Mouse (Mus musculus): ENCODE data around the gene Fasn. TPM values are rescaled to one million over a fixed set of nuclear protein-coding genes. Genes with fewer than 3 reads are reported as not detected.

Fasn gene
- polyA plus RNA-seq, 1 experiment, result 151 TPM

- Histone ChIP-seq H3K4me3 (ENCODE audit: extremely low read depth, insufficient read depth, insufficient read length) (no peak overlapping the region), H3K27me3 (ENCODE audit: control insufficient read depth, insufficient read depth, low read length) (no peaks in the 10 kb centered on the region), H3K27ac (ENCODE audit: insufficient read depth, low read length) (no peak overlapping the region), H3K4me1 (ENCODE audit: control insufficient read depth, insufficient read depth, insufficient read length) (peaks cover 7% of the 10 kb centered on the region; the same call in 1 of the 2 replicates), H3K36me3 (ENCODE audit: control insufficient read depth, insufficient read depth, low read length) (no peaks in the 10 kb centered on the region)
- no peak for DNase-seq (ENCODE audit: low read depth in 1 of 2, low spot score in 2 of 2)
- WGBS, result 96% methylated on average over 4 of the region's 4 CpGs
- TF ChIP-seq CTCF (IDR thresholded peaks at IDR 0.05; ENCODE audit: extremely low read depth, insufficient read depth, insufficient read length, insufficient replicate concordance), result no peak
- no peak for TF ChIP-seq POLR2A (IDR thresholded peaks at IDR 0.05; ENCODE audit: low read depth, low read length)
These were observed 28.8 kb upstream of the Fasn start for GRCm38 (mm10) chr11:120853158-120853557.

DNA sequence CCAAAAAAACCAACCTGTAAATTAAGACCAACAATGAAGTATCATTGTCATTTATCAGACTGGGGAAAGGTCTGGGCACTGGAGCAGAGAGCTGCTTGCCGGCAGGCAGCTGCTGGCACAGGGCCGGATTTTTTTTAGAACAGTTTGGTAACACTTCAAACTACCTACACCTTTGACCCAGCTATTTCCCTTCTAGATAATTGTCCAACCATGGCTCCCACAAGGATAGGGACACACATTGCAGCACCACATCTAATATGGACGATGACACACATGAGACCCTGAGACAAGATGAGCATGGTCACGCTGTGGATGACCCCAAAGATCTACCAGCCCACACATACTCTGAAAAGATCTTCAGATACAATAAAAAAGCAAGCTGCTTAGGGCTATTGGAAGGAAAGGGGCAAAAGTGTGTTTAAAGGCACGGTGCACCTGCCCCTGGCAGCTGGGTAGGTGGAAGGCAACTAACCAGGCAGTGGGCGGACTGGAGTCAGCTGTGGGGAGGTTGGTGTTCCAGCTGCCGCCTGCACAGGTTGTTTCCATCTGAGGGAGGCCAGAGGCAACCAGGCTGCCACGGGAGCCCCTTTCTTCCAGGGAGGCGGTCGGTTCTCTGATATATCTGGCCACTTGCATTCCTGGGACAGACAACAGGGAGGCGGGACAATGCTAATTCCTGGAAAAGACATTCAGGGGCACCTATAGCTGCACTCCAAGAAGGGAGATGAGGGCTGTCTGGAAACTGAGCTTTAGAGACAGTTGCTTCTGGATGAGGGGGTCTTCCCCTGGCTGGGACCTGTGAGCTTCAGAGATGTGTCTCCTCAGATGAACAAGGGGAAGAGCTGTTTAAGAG, 28.0 kb upstream of the Fasn start:
- H3K36me3 ChIP-seq (ENCODE audit: control insufficient read depth, insufficient read depth, low read length), result no peaks in the 10 kb centered on the region
- no peak for TF ChIP-seq CTCF (IDR thresholded peaks at IDR 0.05; ENCODE audit: extremely low read depth, insufficient read depth, insufficient read length, insufficient replicate concordance)
- TF ChIP-seq POLR2A (IDR thresholded peaks at IDR 0.05; ENCODE audit: low read depth, low read length), result no peak
- H3K27me3 ChIP-seq (ENCODE audit: control insufficient read depth, insufficient read depth, low read length), result no peaks in the 10 kb centered on the region
- H3K4me1 ChIP-seq (ENCODE audit: control insufficient read depth, insufficient read depth, insufficient read length), result peaks cover 7% of the 10 kb centered on the region; the same call in 1 of the 2 replicates
- peak overlapping the region; percentile 19; the same call in 1 of the 2 replicates for H3K27ac ChIP-seq (ENCODE audit: insufficient read depth, low read length)
- WGBS, result 78% methylated on average over 11 of the region's 11 CpGs
- no peak for DNase-seq (ENCODE audit: low read depth in 1 of 2, low spot score in 2 of 2)
- no peak overlapping the region for H3K4me3 ChIP-seq (ENCODE audit: extremely low read depth, insufficient read depth, insufficient read length)

DNA sequence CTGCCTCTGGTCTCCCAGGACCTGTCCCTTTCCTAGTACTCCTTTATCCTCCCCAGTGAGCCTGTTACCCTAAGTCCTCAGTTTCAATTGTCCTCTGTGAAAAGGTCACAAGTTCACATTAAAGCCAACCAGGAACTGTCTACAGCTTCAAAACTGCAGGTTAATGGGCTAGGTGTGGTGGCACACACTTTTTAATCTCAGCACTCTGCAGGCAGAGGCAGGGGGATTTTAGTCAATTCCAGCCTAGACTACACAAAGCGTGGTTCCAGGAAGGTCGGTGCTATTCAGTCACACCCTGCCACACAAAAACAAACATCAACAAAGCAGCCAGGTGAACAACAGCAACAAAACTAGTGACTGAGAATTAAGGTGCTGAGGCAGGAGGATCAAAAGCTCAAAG, 27.2 kb upstream of the Fasn start:
- WGBS, result 80% methylated on average over 2 of the region's 2 CpGs
- Histone ChIP-seq H3K27ac (ENCODE audit: insufficient read depth, low read length) (no peak overlapping the region), H3K36me3 (ENCODE audit: control insufficient read depth, insufficient read depth, low read length) (no peaks in the 10 kb centered on the region), H3K4me3 (ENCODE audit: extremely low read depth, insufficient read depth, insufficient read length) (no peak overlapping the region), H3K4me1 (ENCODE audit: control insufficient read depth, insufficient read depth, insufficient read length) (peaks cover 7% of the 10 kb centered on the region; the same call in 1 of the 2 replicates), H3K27me3 (ENCODE audit: control insufficient read depth, insufficient read depth, low read length) (no peaks in the 10 kb centered on the region)
- TF ChIP-seq CTCF (IDR thresholded peaks at IDR 0.05; ENCODE audit: extremely low read depth, insufficient read depth, insufficient read length, insufficient replicate concordance), result no peak
- TF ChIP-seq POLR2A (IDR thresholded peaks at IDR 0.05; ENCODE audit: low read depth, low read length), result no peak
- no peak for DNase-seq (ENCODE audit: low read depth in 1 of 2, low spot score in 2 of 2)

- H3K4me3 ChIP-seq (ENCODE audit: extremely low read depth, insufficient read depth, insufficient read length), result no peak overlapping the region
- H3K36me3 ChIP-seq (ENCODE audit: control insufficient read depth, insufficient read depth, low read length), result no peaks in the 10 kb centered on the region
- H3K27me3 ChIP-seq (ENCODE audit: control insufficient read depth, insufficient read depth, low read length), result no peaks in the 10 kb centered on the region
- no peak for TF ChIP-seq POLR2A (IDR thresholded peaks at IDR 0.05; ENCODE audit: low read depth, low read length)
- TF ChIP-seq CTCF (IDR thresholded peaks at IDR 0.05; ENCODE audit: extremely low read depth, insufficient read depth, insufficient read length, insufficient replicate concordance), result no peak
- H3K27ac ChIP-seq (ENCODE audit: insufficient read depth, low read length), result no peak overlapping the region; the same call in 1 of the 2 replicates
- WGBS, result 79% methylated on average over 1 of the region's 1 CpGs
- H3K4me1 ChIP-seq (ENCODE audit: control insufficient read depth, insufficient read depth, insufficient read length), result peaks cover 7% of the 10 kb centered on the region; the same call in 1 of the 2 replicates
- DNase-seq (ENCODE audit: low read depth in 1 of 2, low spot score in 2 of 2), result no peak
These were observed 26.8 kb upstream of the Fasn start for GRCm38 (mm10) chr11:120851132-120851531.

DNA sequence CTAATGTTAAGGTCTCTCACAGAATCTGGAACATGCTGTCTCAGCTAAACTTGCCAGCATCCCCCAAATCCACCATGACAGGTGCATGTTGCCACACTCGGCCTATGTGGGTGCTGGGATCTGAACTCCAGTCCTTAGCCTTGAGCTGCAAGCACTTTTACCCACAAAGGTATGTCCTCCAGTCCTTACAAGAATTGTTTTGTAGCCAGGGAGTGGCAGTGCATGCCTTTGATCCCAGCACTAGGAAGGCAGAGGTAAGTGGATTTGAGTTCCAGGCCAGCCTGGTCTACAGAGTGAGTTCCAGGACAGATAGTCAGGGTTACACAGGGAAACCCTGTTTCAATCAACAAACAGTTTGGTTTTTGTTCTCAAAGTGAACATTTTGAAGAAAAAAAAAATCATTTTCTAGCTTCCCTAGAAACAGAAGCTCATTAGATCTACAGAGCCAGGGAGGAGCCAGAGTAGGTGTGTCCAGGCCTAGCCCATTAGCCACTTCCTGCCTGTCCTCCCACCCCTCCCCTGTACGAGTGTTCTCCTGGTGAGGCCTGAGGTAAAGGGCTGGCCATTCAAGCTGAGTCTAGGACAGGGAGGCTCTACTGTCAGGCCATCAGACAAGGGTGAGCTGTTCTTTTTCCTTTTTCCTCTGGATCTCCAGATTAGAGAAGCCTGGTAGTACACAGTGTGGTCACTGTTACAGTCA, 26.1 kb upstream of the Fasn start:
- H3K4me1 ChIP-seq (ENCODE audit: control insufficient read depth, insufficient read depth, insufficient read length), result peaks cover 7% of the 10 kb centered on the region; the same call in 1 of the 2 replicates
- no peak overlapping the region for H3K4me3 ChIP-seq (ENCODE audit: extremely low read depth, insufficient read depth, insufficient read length)
- peak in 1 of 2 experiments; percentile 13 for DNase-seq (ENCODE audit: low read depth in 1 of 2, low spot score in 2 of 2)
- TF ChIP-seq CTCF (IDR thresholded peaks at IDR 0.05; ENCODE audit: extremely low read depth, insufficient read depth, insufficient read length, insufficient replicate concordance), result no peak
- TF ChIP-seq POLR2A (IDR thresholded peaks at IDR 0.05; ENCODE audit: low read depth, low read length), result no peak
- 48% methylated on average over 2 of the region's 2 CpGs for WGBS
- no peaks in the 10 kb centered on the region for H3K36me3 ChIP-seq (ENCODE audit: control insufficient read depth, insufficient read depth, low read length)
- no peak overlapping the region; the same call in 1 of the 2 replicates for H3K27ac ChIP-seq (ENCODE audit: insufficient read depth, low read length)
- no peaks in the 10 kb centered on the region for H3K27me3 ChIP-seq (ENCODE audit: control insufficient read depth, insufficient read depth, low read length)

DNA sequence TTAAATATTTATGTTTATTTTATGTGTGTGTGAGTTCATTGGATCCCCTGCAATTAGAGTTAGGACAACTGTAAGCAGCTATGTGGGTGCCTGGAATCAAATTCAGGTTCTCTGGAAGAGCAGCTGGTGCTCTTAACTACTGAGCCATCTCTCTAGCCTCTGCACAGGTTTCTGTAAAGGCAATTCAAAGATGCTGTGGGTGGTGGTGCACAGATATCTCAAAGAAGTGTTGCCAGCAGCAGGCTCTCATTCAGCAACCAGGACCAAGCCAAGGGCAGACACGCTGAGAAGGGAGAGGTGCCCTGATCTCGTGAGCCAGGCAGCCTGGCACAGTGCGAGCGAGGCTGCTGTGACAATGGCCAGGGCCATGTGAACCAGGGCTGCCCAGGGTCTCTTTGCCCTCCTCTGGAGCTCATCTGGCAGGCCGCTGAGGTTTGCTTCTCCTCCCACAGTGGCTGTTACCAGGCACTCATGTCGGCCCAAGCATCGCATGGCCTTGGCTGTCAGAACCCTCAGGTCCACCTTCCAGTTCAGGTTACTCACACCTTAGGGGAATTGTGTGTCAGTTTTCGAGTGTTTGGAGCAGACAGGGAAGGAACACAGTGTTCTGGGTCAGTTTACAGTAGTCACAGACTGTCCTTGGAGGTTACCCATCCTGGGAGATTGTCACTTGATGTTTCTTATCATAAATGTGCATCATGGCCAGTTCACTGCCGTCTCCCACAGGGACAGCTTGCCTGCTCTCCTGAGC, 22.6 kb upstream of the Fasn start:
- no peak for TF ChIP-seq CTCF (IDR thresholded peaks at IDR 0.05; ENCODE audit: extremely low read depth, insufficient read depth, insufficient read length, insufficient replicate concordance)
- TF ChIP-seq POLR2A (IDR thresholded peaks at IDR 0.05; ENCODE audit: low read depth, low read length), result no peak
- Histone ChIP-seq H3K27ac (ENCODE audit: insufficient read depth, low read length) (no peak overlapping the region), H3K4me3 (ENCODE audit: extremely low read depth, insufficient read depth, insufficient read length) (no peak overlapping the region), H3K36me3 (ENCODE audit: control insufficient read depth, insufficient read depth, low read length) (no peaks in the 10 kb centered on the region), H3K27me3 (ENCODE audit: control insufficient read depth, insufficient read depth, low read length) (no peaks in the 10 kb centered on the region), H3K4me1 (ENCODE audit: control insufficient read depth, insufficient read depth, insufficient read length) (peaks cover 7% of the 10 kb centered on the region; the same call in 1 of the 2 replicates)
- WGBS, result 93% methylated on average over 9 of the region's 9 CpGs
- no peak for DNase-seq (ENCODE audit: low read depth in 1 of 2, low spot score in 2 of 2)
